Mouse (Mus musculus): Measurements from ENCODE around the gene Col6a6. TPM values are rescaled to one million over a fixed set of nuclear protein-coding genes. Genes with fewer than 3 reads are reported as not detected.

Col6a6 gene
- 0.30 and 0.64 TPM in 2 replicates for polyA plus RNA-seq (2012; rRNA removed)

GRCm38 (mm10) chr9:105827791-105828385, at the start of gene Col6a6:
Gene Col6a6 (minus strand): TSS chr9:105828160.

GRCm38 (mm10) chr9:105642460-105643371, 185.2 kb downstream of the Col6a6 start, which contains the start of gene Pik3r4:
Gene Pik3r4 (plus strand): TSS chr9:105642978.

Other genes starting within 250 kb of the Col6a6 start
- gene Pik3r4, start 185.2 kb downstream of the Col6a6 start, polyA plus RNA-seq (2012; rRNA removed), result 16.8 and 19.3 TPM in 2 replicates
- gene Col6a5, start 132.5 kb upstream of the Col6a6 start, polyA plus RNA-seq (2012; rRNA removed), result 2.4 and 2.5 TPM in 2 replicates

Measured in central nervous system, embryonic 18 days (tissue).